Mouse (Mus musculus) neural tube, embryonic 11.5 days (tissue): ENCODE measurements around the gene Zmat5. TPM values are rescaled to one million over a fixed set of nuclear protein-coding genes. Genes with fewer than 3 reads are reported as not detected.

Experiments used
- ATAC-seq: fragments of 200-750 bp; cut with Nextera tagmentation; 2 replicates; pipeline ENCODE4 v1.8.0; 2017; ENCODE audit warnings: moderate number of reproducible peaks, mild to moderate bottlenecking, moderate TSS enrichment, moderate library complexity; ENCODE audit not compliant: insufficient read depth, low FRiP score, low TSS enrichment
- DNase-seq: peaks from one replicate; pipeline ENCODE4 v3.0.0-alpha.2; 2015; ENCODE audit warnings: low spot score
- H3K27ac ChIP-seq: fragments of 300-500 bp; sonication (generic); 2 replicates; pipeline ENCODE4 v1.5.1; 2014; ENCODE audit warnings: low read depth, mild to moderate bottlenecking, low read length
- H3K27me3 ChIP-seq: fragments of 300-500 bp; sonication (generic); 2 replicates; pipeline ENCODE4 v1.6.1; 2014; ENCODE audit warnings: mild to moderate bottlenecking, low read length, mixed read lengths; ENCODE audit not compliant: control insufficient read depth, insufficient read depth
- H3K36me3 ChIP-seq: fragments of 300-500 bp; sonication (generic); 2 replicates; pipeline ENCODE4 v1.6.1; 2014; ENCODE audit warnings: mild to moderate bottlenecking, low read length, moderate library complexity, mixed read lengths; ENCODE audit not compliant: control insufficient read depth, insufficient read depth
- H3K4me1 ChIP-seq: fragments of 300-500 bp; sonication (generic); 2 replicates; pipeline ENCODE4 v1.6.1; 2014; ENCODE audit warnings: low read length, mixed read lengths; ENCODE audit not compliant: control insufficient read depth, insufficient read depth
- H3K4me2 ChIP-seq: fragments of 300-500 bp; sonication (generic); 2 replicates; pipeline ENCODE4 v1.6.1; 2014; ENCODE audit warnings: low read depth, mild to moderate bottlenecking, moderate library complexity
- H3K4me3 ChIP-seq: fragments of 300-500 bp; sonication (generic); 2 replicates; pipeline ENCODE4 v1.5.1; 2014; ENCODE audit warnings: low read depth, low read length
- H3K9ac ChIP-seq: fragments of 300-500 bp; sonication (generic); 2 replicates; pipeline ENCODE4 v1.6.1; 2014; ENCODE audit warnings: mild to moderate bottlenecking, low read length
- H3K9me3 ChIP-seq: fragments of 300-500 bp; sonication (generic); 2 replicates; pipeline ENCODE4 v1.6.1; 2016; ENCODE audit warnings: low read length; ENCODE audit not compliant: control insufficient read depth
- WGBS: fragments of 180-500 bp; shearing (Covaris S2); extraction: QIAGEN DNeasy Blood & Tissue Kit; methylation state at CpG from one replicate; pipeline ENCODE4 v1.1.7; 2014; 5-methylcytosine and 5-hydroxymethylcytosine counted together
- polyA plus RNA-seq: library from polyadenylated mRNA; unstranded; fragments of >200 nt; fragmentation: Nextera tagmentation; extraction: Ambion mirVana; gene quantifications from 2 replicates; pipeline ENCODE4 v1.2.1, GENCODE M21; 2014

The Zmat5 gene
- polyA plus RNA-seq, 1 experiment from 2014 or later = 75.5 TPM

DNA sequence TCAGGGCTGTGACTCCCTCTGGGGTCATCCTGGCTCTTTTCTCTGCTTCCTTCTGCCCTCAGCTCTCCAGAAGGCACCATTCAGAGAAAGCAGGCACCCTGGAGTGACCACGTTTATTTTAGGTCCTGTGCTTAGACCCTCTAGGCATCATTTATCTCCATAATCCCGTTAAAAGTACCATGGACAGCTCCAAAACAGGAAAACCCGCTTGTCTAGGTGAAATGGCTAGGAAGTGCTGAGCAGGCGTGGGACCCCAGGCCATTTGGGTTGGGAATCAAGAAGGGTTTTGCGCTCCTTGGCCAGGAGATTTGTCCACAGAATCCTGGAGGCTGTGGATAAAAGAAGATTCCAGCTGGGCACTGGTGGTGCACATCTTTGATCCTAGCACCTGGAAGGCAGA lies 59.2 kb downstream of the Zmat5 start:
- Histone ChIP-seq H3K4me2 (no peak overlapping the region), H3K9me3 (no peaks in the 10 kb centered on the region), H3K4me1 (peaks cover 6% of the 10 kb centered on the region; the same call in 1 of the 2 replicates), H3K36me3 (no peaks in the 10 kb centered on the region), H3K9ac (no peak overlapping the region), H3K4me3 (no peak overlapping the region), H3K27me3 (0 out of 2 replicates have a peak, but pooled peaks cover 2% of the 10 kb centered on the region), H3K27ac (no peak overlapping the region; the same call in 1 of the 2 replicates)
- ATAC-seq = no peak
- WGBS = 15% methylated on average over 5 of the region's 5 CpGs
- DNase-seq = no peak

DNA sequence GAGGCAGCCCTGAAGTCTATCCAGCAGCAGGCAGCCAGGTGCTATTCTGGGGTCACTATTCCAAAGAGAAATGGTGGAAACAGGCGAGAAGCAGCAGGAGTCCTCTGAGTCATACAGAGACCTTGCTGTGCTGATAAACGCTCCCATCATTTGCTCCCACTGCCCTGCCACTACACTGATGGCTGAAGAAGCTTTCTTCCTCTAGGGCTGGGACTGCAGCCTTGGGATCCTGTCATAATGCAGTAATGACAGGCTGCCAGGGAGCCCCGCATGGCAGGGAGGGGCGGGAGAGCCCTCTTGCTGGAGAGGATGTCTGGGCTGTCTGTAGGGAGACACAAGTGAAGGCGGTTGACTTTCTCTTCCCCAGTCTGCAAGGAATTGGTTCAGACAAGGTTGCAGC lies 60.0 kb downstream of the Zmat5 start:
- ATAC-seq (no peak), DNase-seq (no peak)
- Histone ChIP-seq H3K4me3 (no peak overlapping the region), H3K36me3 (no peaks in the 10 kb centered on the region), H3K4me2 (no peak overlapping the region), H3K27me3 (0 out of 2 replicates have a peak, but pooled peaks cover 2% of the 10 kb centered on the region), H3K9me3 (no peaks in the 10 kb centered on the region), H3K9ac (no peak overlapping the region), H3K4me1 (peaks cover 6% of the 10 kb centered on the region; the same call in 1 of the 2 replicates), H3K27ac (no peak overlapping the region)
- WGBS = 61% methylated on average over 5 of the region's 5 CpGs

DNA sequence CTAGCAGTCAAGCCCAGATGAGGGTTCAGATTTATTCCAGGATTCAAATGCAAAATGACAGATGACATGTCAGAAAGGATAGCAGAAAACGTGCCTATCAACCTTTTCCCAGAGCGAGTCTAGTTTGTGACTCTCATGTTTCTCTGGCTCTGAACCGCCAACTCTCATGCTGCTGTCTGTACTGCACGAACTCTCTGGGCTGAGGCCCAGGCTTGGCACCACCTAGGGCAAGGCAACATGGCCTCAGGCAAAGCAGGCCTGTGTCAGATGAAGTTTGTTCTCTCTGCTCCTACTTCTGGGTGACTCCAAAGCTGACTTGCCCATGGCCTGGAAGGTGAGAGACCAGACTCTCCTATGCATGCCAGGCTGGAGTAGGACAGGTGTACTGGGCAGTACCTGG lies 63.9 kb downstream of the Zmat5 start:
- H3K36me3 ChIP-seq = no peaks in the 10 kb centered on the region; the same call in 1 of the 2 replicates
- no peaks in the 10 kb centered on the region for H3K9me3 ChIP-seq
- H3K4me2 ChIP-seq = no peak overlapping the region
- no peak for DNase-seq
- 88% methylated on average over 4 of the region's 4 CpGs for WGBS
- no peaks in the 10 kb centered on the region for H3K4me1 ChIP-seq
- H3K9ac ChIP-seq = no peak overlapping the region
- ATAC-seq = no peak
- H3K27ac ChIP-seq = no peak overlapping the region
- no peak overlapping the region for H3K4me3 ChIP-seq
- no peaks in the 10 kb centered on the region for H3K27me3 ChIP-seq

DNA sequence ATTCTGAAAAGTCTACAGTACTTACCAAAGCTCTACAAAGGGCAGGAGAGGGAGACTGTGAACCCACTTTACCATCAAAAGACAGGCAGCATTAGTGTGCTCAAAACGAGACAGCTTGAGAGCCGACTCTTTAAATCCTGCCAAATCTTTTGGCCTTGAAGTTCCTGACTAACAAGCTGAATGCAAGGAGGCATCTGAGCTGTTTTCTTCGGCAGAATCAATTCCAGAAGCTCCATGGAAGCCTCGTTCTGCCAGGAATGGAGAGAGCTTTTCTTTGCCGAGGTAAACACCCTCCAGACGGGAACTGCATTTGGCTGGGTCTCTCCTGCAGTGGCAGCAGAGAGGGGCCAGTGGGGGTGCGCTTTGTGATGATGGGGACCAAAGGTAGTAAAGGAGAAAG lies 64.8 kb downstream of the Zmat5 start:
- no peak overlapping the region for H3K27ac ChIP-seq
- no peak overlapping the region for H3K9ac ChIP-seq
- H3K36me3 ChIP-seq = no peaks in the 10 kb centered on the region; the same call in 1 of the 2 replicates
- no peak overlapping the region for H3K4me3 ChIP-seq
- ATAC-seq = no peak
- no peak for DNase-seq
- 80% methylated on average over 7 of the region's 7 CpGs for WGBS
- H3K9me3 ChIP-seq = no peaks in the 10 kb centered on the region
- H3K4me2 ChIP-seq = no peak overlapping the region
- no peaks in the 10 kb centered on the region for H3K4me1 ChIP-seq
- no peaks in the 10 kb centered on the region for H3K27me3 ChIP-seq

DNA sequence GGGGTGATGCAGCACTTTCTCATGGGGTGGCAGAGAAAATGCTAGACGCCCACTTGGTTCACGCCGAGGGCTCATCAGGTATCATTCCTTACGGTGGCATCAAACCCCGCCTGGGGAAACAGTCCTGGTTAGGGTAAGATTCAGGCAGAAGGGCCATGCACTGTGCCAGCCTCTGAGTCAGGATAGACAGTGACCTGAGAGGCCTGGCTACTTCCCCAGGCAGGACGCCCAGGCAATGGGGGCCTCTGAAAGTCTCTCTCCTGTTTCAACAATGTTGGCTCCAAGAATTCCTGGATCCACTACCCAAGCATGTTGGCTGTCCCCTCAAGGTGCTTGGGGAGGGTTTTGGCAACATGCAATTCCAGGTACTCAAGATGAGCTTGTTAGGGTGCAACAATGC lies 65.4 kb downstream of the Zmat5 start:
- Histone ChIP-seq H3K9me3 (no peaks in the 10 kb centered on the region), H3K9ac (no peak overlapping the region), H3K27ac (no peak overlapping the region), H3K36me3 (no peaks in the 10 kb centered on the region; the same call in 1 of the 2 replicates), H3K27me3 (no peaks in the 10 kb centered on the region), H3K4me2 (no peak overlapping the region), H3K4me3 (no peak overlapping the region), H3K4me1 (no peaks in the 10 kb centered on the region)
- DNase-seq (no peak), ATAC-seq (no peak)
- 95% methylated on average over 6 of the region's 6 CpGs for WGBS

DNA sequence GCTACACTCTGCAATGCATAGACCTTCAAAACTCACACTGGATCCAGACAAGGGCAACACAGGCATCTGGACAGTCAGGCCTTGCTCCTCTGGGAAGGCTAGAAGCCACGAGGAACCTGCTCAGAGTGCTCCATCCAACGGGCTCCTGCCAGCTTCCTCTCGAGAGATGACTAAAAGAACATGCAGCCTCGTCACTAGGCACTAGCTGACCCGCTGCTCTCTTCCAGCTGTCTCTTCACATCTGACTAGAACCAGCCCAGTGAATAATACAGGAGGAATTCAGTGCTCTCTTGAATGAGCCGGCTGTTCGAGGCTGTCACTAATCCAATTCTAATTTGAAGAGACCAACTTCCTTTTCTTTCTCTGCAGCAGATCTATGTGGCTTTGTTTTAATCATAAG lies 67.3 kb downstream of the Zmat5 start:
- Histone ChIP-seq H3K9me3 (no peaks in the 10 kb centered on the region), H3K36me3 (no peaks in the 10 kb centered on the region; the same call in 1 of the 2 replicates), H3K4me3 (no peak overlapping the region), H3K9ac (no peak overlapping the region), H3K4me1 (no peaks in the 10 kb centered on the region), H3K27me3 (no peaks in the 10 kb centered on the region), H3K27ac (no peak overlapping the region), H3K4me2 (no peak overlapping the region)
- WGBS = 85% methylated on average over 7 of the region's 7 CpGs
- DNase-seq (no peak), ATAC-seq (no peak)

DNA sequence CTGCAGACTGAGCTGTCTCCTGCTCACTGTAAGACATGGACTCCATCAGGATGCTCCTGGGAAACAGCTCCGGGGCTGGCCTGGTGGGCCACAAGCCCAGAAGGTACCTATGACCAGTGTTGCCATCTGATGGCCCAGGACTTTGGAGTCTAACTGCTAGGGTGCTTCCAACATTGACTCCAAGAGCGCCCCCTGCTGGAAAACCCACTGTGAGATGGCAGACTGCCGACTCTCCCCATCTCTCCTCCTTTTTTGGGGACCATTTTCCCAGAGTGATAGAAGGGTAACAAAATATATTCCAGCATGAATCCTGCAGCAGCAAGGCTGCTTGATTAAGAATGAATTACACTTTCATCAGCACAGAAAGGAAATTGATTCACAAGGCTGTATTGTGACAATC lies 68.4 kb downstream of the Zmat5 start:
- DNase-seq (peak; percentile 62), ATAC-seq (no peak)
- H3K4me3 ChIP-seq = no peak overlapping the region
- H3K27ac ChIP-seq = no peak overlapping the region
- H3K9ac ChIP-seq = no peak overlapping the region
- WGBS = 37% methylated on average over 3 of the region's 3 CpGs
- H3K4me1 ChIP-seq = no peaks in the 10 kb centered on the region
- H3K36me3 ChIP-seq = no peaks in the 10 kb centered on the region; the same call in 1 of the 2 replicates
- H3K27me3 ChIP-seq = no peaks in the 10 kb centered on the region
- no peak overlapping the region for H3K4me2 ChIP-seq
- H3K9me3 ChIP-seq = no peaks in the 10 kb centered on the region

GRCm38 (mm10) chr11:4780927-4781326 lies 76.4 kb downstream of the Zmat5 start:
- Histone ChIP-seq H3K9me3 (no peaks in the 10 kb centered on the region), H3K4me1 (no peaks in the 10 kb centered on the region), H3K27me3 (no peaks in the 10 kb centered on the region), H3K4me3 (no peak overlapping the region), H3K27ac (no peak overlapping the region), H3K9ac (no peak overlapping the region), H3K36me3 (peaks cover 2% of the 10 kb centered on the region; the same call in 1 of the 2 replicates), H3K4me2 (no peak overlapping the region)
- DNase-seq (no peak), ATAC-seq (no peak)
- 85% methylated on average over 3 of the region's 3 CpGs for WGBS

DNA sequence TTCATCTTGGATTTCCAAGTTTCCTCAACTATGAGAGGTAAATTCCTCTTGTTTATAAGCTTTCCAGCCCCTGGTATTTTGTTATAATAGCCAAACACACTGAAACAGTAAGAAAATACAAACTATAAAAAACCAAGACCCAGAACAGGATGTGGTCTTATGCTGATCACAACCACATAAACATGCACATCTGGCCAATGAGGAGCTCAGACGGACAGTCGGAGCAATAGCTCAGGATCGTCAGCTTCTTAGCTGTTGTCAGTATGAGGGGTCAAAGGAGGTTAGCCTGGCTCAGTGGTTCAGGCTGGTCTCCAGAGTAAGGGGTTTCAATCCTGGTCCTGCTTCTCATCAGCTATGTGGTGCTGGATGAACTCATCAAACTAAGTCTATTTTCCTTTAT lies 78.6 kb downstream of the Zmat5 start:
- H3K9me3 ChIP-seq = no peaks in the 10 kb centered on the region
- no peak overlapping the region for H3K4me2 ChIP-seq
- ATAC-seq (no peak), DNase-seq (no peak)
- no peak overlapping the region for H3K27ac ChIP-seq
- H3K36me3 ChIP-seq = peaks cover 2% of the 10 kb centered on the region; the same call in 1 of the 2 replicates
- no peaks in the 10 kb centered on the region for H3K4me1 ChIP-seq
- H3K27me3 ChIP-seq = no peaks in the 10 kb centered on the region
- H3K4me3 ChIP-seq = no peak overlapping the region
- WGBS = 79% methylated on average over 3 of the region's 3 CpGs
- H3K9ac ChIP-seq = no peak overlapping the region
